ENCODE assay signal across 17 mouse cellular contexts in genomic region chr12:82409686-82410472, GRCm38 (mm10).
DNase-seq lines count a peak whose midpoint lies in the region; ATAC-seq and TF ChIP-seq lines count a peak whose summit lies in the region.
"Had no signal": no experiment of that assay in that cellular context is flagged by ENCODE, and none has a peak within 500 bp of the region (broad histone marks: within the 10 kb centered on the region; RNA-seq: fewer than 3 reads in every experiment).

No protein-coding gene starts in this region.

- no peak overlapping the region for H3K4me3 ChIP-seq in forebrain, embryonic 15.5 days
- H3K4me3 ChIP-seq in forebrain, embryonic 13.5 days, result no peak overlapping the region
- no peak overlapping the region for H3K4me3 ChIP-seq in kidney, embryonic 15.5 days (replicated peaks)
- no peak overlapping the region for H3K4me3 ChIP-seq in lung, postnatal 0 days (ENCODE audit: low read depth, low read length)
- no peak overlapping the region for H3K4me3 ChIP-seq in stomach, postnatal 0 days (ENCODE audit: low read depth, low read length)
- H3K4me3 ChIP-seq: limb, embryonic 12.5 days; megakaryocyte, embryonic 14.5 days; neural tube, embryonic 13.5 days had no signal

- no peak for TF ChIP-seq CTCF in lung, postnatal 0 days (IDR thresholded peaks at IDR 0.05)
- TF ChIP-seq CTCF in stomach, postnatal 0 days (IDR thresholded peaks at IDR 0.05; ENCODE audit: low read depth), result no peak

- peak overlapping the region; percentile 39; the same call in 1 of the 2 replicates for H3K27ac ChIP-seq in forebrain, embryonic 15.5 days (replicated peaks)
- no peak overlapping the region for H3K27ac ChIP-seq in forebrain, embryonic 13.5 days
- H3K27ac ChIP-seq in kidney, embryonic 15.5 days, result peak overlapping the region; percentile 16; the same call in 1 of the 2 replicates
- H3K27ac ChIP-seq in lung, postnatal 0 days (ENCODE audit: low read length), result no peak overlapping the region
- H3K27ac ChIP-seq in stomach, postnatal 0 days (replicated peaks), result peak overlapping the region; percentile 40; the same call in 1 of the 2 replicates
- H3K27ac ChIP-seq: limb, embryonic 12.5 days; liver, embryonic 14.5 days; neural tube, embryonic 13.5 days had no signal

- no peak for ATAC-seq in forebrain, embryonic 15.5 days (replicated peaks)
- no peak for ATAC-seq in forebrain, embryonic 13.5 days
- ATAC-seq in kidney, embryonic 15.5 days (replicated peaks; ENCODE audit: low FRiP score), result no peak
- ATAC-seq in lung, postnatal 0 days, result peak; percentile 6; the same call in 1 of the 2 replicates
- no peak for ATAC-seq in stomach, postnatal 0 days (ENCODE audit: low FRiP score, low TSS enrichment)
- ATAC-seq: hindbrain, postnatal 0 days had no signal

- H3K27me3 ChIP-seq in forebrain, embryonic 15.5 days, result no peaks in the 10 kb centered on the region
- H3K27me3 ChIP-seq in forebrain, embryonic 13.5 days, result no peaks in the 10 kb centered on the region
- no peaks in the 10 kb centered on the region for H3K27me3 ChIP-seq in kidney, embryonic 15.5 days
- H3K27me3 ChIP-seq in lung, postnatal 0 days (replicated peaks; ENCODE audit: insufficient read depth, low read length), result no peaks in the 10 kb centered on the region
- no peaks in the 10 kb centered on the region for H3K27me3 ChIP-seq in stomach, postnatal 0 days (ENCODE audit: control insufficient read depth, insufficient read depth, low read length)
- H3K27me3 ChIP-seq: limb, embryonic 12.5 days; megakaryocyte, embryonic 14.5 days; neural tube, embryonic 13.5 days had no signal

- WGBS in forebrain, embryonic 15.5 days, result 61% methylated on average over 7 of the region's 7 CpGs
- WGBS in forebrain, embryonic 13.5 days, result 61% methylated on average over 7 of the region's 7 CpGs
- 65% methylated on average over 7 of the region's 7 CpGs for WGBS in kidney, embryonic 15.5 days
- 60% methylated on average over 7 of the region's 7 CpGs for WGBS in lung, postnatal 0 days
- WGBS in stomach, postnatal 0 days, result 43% methylated on average over 7 of the region's 7 CpGs

- no peaks in the 10 kb centered on the region for H3K9me3 ChIP-seq in forebrain, embryonic 15.5 days
- no peaks in the 10 kb centered on the region for H3K9me3 ChIP-seq in forebrain, embryonic 13.5 days (replicated peaks)
- H3K9me3 ChIP-seq in kidney, embryonic 15.5 days (replicated peaks), result no peaks in the 10 kb centered on the region
- H3K9me3 ChIP-seq in lung, postnatal 0 days (ENCODE audit: low read length), result no peaks in the 10 kb centered on the region
- H3K9me3 ChIP-seq in stomach, postnatal 0 days (ENCODE audit: control insufficient read depth, low read length), result no peaks in the 10 kb centered on the region
- H3K9me3 ChIP-seq: megakaryocyte, embryonic 14.5 days; neural tube, embryonic 13.5 days had no signal

- no peak for DNase-seq in kidney, adult 11 months
- peak; percentile 52 for DNase-seq in lung, postnatal 0 days (ENCODE audit: low spot score)
- no peak for DNase-seq in lung, adult 18-20 months
- DNase-seq in stomach, postnatal 0 days (ENCODE audit: low spot score), result no peak
- no peak for DNase-seq in cerebellum, adult 9-11 months
- DNase-seq: adrenal gland, postnatal 14 days; heart, postnatal 4 days; layer of hippocampus, postnatal 36 days; thymus, postnatal 25 days had no signal

- 0 out of 2 replicates have a peak, but pooled peaks cover 3% of the 10 kb centered on the region for H3K36me3 ChIP-seq in forebrain, embryonic 15.5 days
- H3K36me3 ChIP-seq in forebrain, embryonic 13.5 days (ENCODE audit: poor library complexity, severe bottlenecking), result peaks cover 1% of the 10 kb centered on the region; the same call in 1 of the 2 replicates
- H3K36me3 ChIP-seq in kidney, embryonic 15.5 days, result peaks cover 24% of the 10 kb centered on the region
- H3K36me3 ChIP-seq in lung, postnatal 0 days (ENCODE audit: insufficient read depth, low read length), result no peaks in the 10 kb centered on the region
- H3K36me3 ChIP-seq in stomach, postnatal 0 days (ENCODE audit: control insufficient read depth, insufficient read depth, low read length), result no peaks in the 10 kb centered on the region
- H3K36me3 ChIP-seq: neural tube, embryonic 13.5 days had no signal

- H3K9ac ChIP-seq in forebrain, embryonic 15.5 days (replicated peaks), result no peak overlapping the region
- no peak overlapping the region for H3K9ac ChIP-seq in forebrain, embryonic 13.5 days
- H3K9ac ChIP-seq in kidney, embryonic 15.5 days, result no peak overlapping the region
- H3K9ac ChIP-seq in lung, postnatal 0 days (replicated peaks; ENCODE audit: low read depth), result no peak overlapping the region
- H3K9ac ChIP-seq in stomach, postnatal 0 days (ENCODE audit: low read length), result no peak overlapping the region
- H3K9ac ChIP-seq: limb, embryonic 12.5 days; liver, embryonic 14.5 days; neural tube, embryonic 13.5 days had no signal

- no peak for TF ChIP-seq EP300 in lung, postnatal 0 days (IDR thresholded peaks at IDR 0.05)
- TF ChIP-seq EP300 in stomach, postnatal 0 days (optimal IDR thresholded peaks at IDR 0.05), result no peak

- no peak overlapping the region for H3K4me2 ChIP-seq in forebrain, embryonic 15.5 days (replicated peaks)
- no peak overlapping the region for H3K4me2 ChIP-seq in forebrain, embryonic 13.5 days
- H3K4me2 ChIP-seq in kidney, embryonic 15.5 days, result no peak overlapping the region
- H3K4me2 ChIP-seq in lung, postnatal 0 days (replicated peaks; ENCODE audit: low read depth, low read length), result no peak overlapping the region
- H3K4me2 ChIP-seq in stomach, postnatal 0 days (replicated peaks; ENCODE audit: low read depth), result no peak overlapping the region
- H3K4me2 ChIP-seq: limb, embryonic 12.5 days; neural tube, embryonic 13.5 days had no signal

- peaks cover 30% of the 10 kb centered on the region for H3K4me1 ChIP-seq in forebrain, embryonic 15.5 days
- peaks cover 30% of the 10 kb centered on the region for H3K4me1 ChIP-seq in forebrain, embryonic 13.5 days
- peaks cover 13% of the 10 kb centered on the region; the same call in 1 of the 2 replicates for H3K4me1 ChIP-seq in kidney, embryonic 15.5 days
- H3K4me1 ChIP-seq in lung, postnatal 0 days (ENCODE audit: insufficient read depth, low read depth, low read length), result peaks cover 24% of the 10 kb centered on the region
- 0 out of 2 replicates have a peak, but pooled peaks cover 5% of the 10 kb centered on the region for H3K4me1 ChIP-seq in stomach, postnatal 0 days (replicated peaks; ENCODE audit: control insufficient read depth, insufficient read depth)
- H3K4me1 ChIP-seq: limb, embryonic 12.5 days had no signal

Comparison
In these comparisons a context has a peak if more than half of its experiments do, and no peak if none do; other contexts are left out.
1. H3K27ac ChIP-seq: peak in forebrain, embryonic 15.5 days (single experiment), kidney, embryonic 15.5 days (single experiment) and stomach, postnatal 0 days (single experiment); none in forebrain, embryonic 13.5 days (single experiment) and lung, postnatal 0 days (single experiment).